Mouse (Mus musculus): ENCODE measurements around the gene Fam240a.

Gene Fam240a

GRCm38 (mm10) chr9:110916786-110917185 is at the start of gene Fam240a:
Fam240a (minus strand) TSS chr9:110916861.
- no peak for DNase-seq (ENCODE audit: low spot score in 2 of 2)

- no peak for DNase-seq (ENCODE audit: low spot score in 2 of 2)
Measured at GRCm38 (mm10) chr9:110965910-110966231, 49.2 kb upstream of the Fam240a start.

- DNase-seq (ENCODE audit: low spot score in 2 of 2) = no peak
Measured at GRCm38 (mm10) chr9:110965062-110965909, 48.6 kb upstream of the Fam240a start.

- DNase-seq (ENCODE audit: low spot score in 2 of 2) = no peak
Measured at GRCm38 (mm10) chr9:110963566-110964115, 47.0 kb upstream of the Fam240a start.

GRCm38 (mm10) chr9:110961386-110961785 is 44.7 kb upstream of the Fam240a start:
- DNase-seq (ENCODE audit: low spot score in 2 of 2) = no peak

- DNase-seq (ENCODE audit: low spot score in 2 of 2) = no peak
Measured at GRCm38 (mm10) chr9:110960230-110961149, 43.8 kb upstream of the Fam240a start.

GRCm38 (mm10) chr9:110959669-110960068 is 43.0 kb upstream of the Fam240a start:
- no peak for DNase-seq (ENCODE audit: low spot score in 2 of 2)

- no peak for DNase-seq (ENCODE audit: low spot score in 2 of 2)
Measured at GRCm38 (mm10) chr9:110955962-110956361, 39.3 kb upstream of the Fam240a start.

- no peak for DNase-seq (ENCODE audit: low spot score in 2 of 2)
Measured at GRCm38 (mm10) chr9:110954681-110955445, 38.2 kb upstream of the Fam240a start.

GRCm38 (mm10) chr9:110953550-110954461 is 37.1 kb upstream of the Fam240a start:
- peak; percentile 13 to 52 for DNase-seq (ENCODE audit: low spot score in 2 of 2)

GRCm38 (mm10) chr9:110952931-110953549 is 36.4 kb upstream of the Fam240a start:
- no peak for DNase-seq (ENCODE audit: low spot score in 2 of 2)

- DNase-seq (ENCODE audit: low spot score in 2 of 2) = no peak
Measured at GRCm38 (mm10) chr9:110952398-110952797, 35.7 kb upstream of the Fam240a start.

- no peak for DNase-seq (ENCODE audit: low spot score in 2 of 2)
Measured at GRCm38 (mm10) chr9:110951866-110952265, 35.2 kb upstream of the Fam240a start.

GRCm38 (mm10) chr9:110951397-110951796 is 34.7 kb upstream of the Fam240a start, which contains the start of gene Lrrc2:
Lrrc2 (plus strand) TSS chr9:110951545.
- no peak for DNase-seq (ENCODE audit: low spot score in 2 of 2)

GRCm38 (mm10) chr9:110950109-110950508 is 33.4 kb upstream of the Fam240a start:
- DNase-seq (ENCODE audit: low spot score in 2 of 2) = no peak

- DNase-seq (ENCODE audit: low spot score in 2 of 2) = no peak
Measured at GRCm38 (mm10) chr9:110948813-110949310, 32.2 kb upstream of the Fam240a start.

- DNase-seq (ENCODE audit: low spot score in 2 of 2) = no peak
Measured at GRCm38 (mm10) chr9:110947900-110948299, 31.2 kb upstream of the Fam240a start.

- DNase-seq (ENCODE audit: low spot score in 2 of 2) = no peak
Measured at GRCm38 (mm10) chr9:110947261-110947661, 30.6 kb upstream of the Fam240a start.

GRCm38 (mm10) chr9:110946548-110947044 is 29.9 kb upstream of the Fam240a start:
- DNase-seq (ENCODE audit: low spot score in 2 of 2) = no peak

GRCm38 (mm10) chr9:110945926-110946325 is 29.3 kb upstream of the Fam240a start, which contains the start of gene Tdgf1:
Tdgf1 (minus strand) TSS chr9:110946158.
- DNase-seq (ENCODE audit: low spot score in 2 of 2) = no peak

All from urinary bladder, postnatal 36 days (tissue).